Mouse (Mus musculus) hindbrain, embryonic 16.5 days (tissue): ENCODE data around the gene 2210011C24Rik. TPM values are rescaled to one million over a fixed set of nuclear protein-coding genes. Genes with fewer than 3 reads are reported as not detected.
A peak's percentile ranks its signal among the peaks of the same experiment; 100 is the strongest.
"Not testable (repeated sequence)": the region's sequence is repeated elsewhere in the genome, so short reads cannot be mapped to it uniquely, and the experiment has no call there.

Experiments
- ATAC-seq: fragments of 200-750 bp; cut with Nextera tagmentation; 2 replicates; pipeline ENCODE4 v1.8.0; 2017; ENCODE audit warnings: moderate TSS enrichment, moderate library complexity
- H3K27ac ChIP-seq: fragments of 300-500 bp; sonication (generic); 2 replicates; pipeline ENCODE4 v1.5.1; 2014; ENCODE audit warnings: low read depth, mild to moderate bottlenecking, control low read depth, low read length, moderate library complexity
- H3K27me3 ChIP-seq: fragments of 300-500 bp; sonication (generic); replicated peaks from 2 replicates; pipeline ENCODE4 v1.6.1; 2014; ENCODE audit warnings: low read length; ENCODE audit not compliant: control insufficient read depth, insufficient read depth
- H3K36me3 ChIP-seq: fragments of 300-500 bp; sonication (generic); 2 replicates; pipeline ENCODE4 v1.6.1; 2014; ENCODE audit warnings: mild to moderate bottlenecking, low read length, moderate library complexity, mixed read lengths; ENCODE audit not compliant: control insufficient read depth, insufficient read depth
- H3K4me1 ChIP-seq: fragments of 300-500 bp; sonication (generic); 2 replicates; pipeline ENCODE4 v1.6.1; 2014; ENCODE audit warnings: low read depth, low read length; ENCODE audit not compliant: control insufficient read depth, insufficient read depth
- H3K4me2 ChIP-seq: fragments of 300-500 bp; sonication (generic); 2 replicates; pipeline ENCODE4 v1.6.1; 2014; ENCODE audit warnings: mild to moderate bottlenecking, low read length, control low read depth, moderate library complexity
- H3K4me3 ChIP-seq: fragments of 300-500 bp; sonication (generic); 2 replicates; pipeline ENCODE4 v1.5.1; 2014; ENCODE audit warnings: mild to moderate bottlenecking, low read length, control low read depth, moderate library complexity
- H3K9ac ChIP-seq: fragments of 300-500 bp; sonication (generic); 2 replicates; pipeline ENCODE4 v1.6.1; 2014; ENCODE audit warnings: low read depth, mild to moderate bottlenecking, control low read depth, low read length, moderate library complexity
- H3K9me3 ChIP-seq: fragments of 300-500 bp; sonication (generic); 2 replicates; pipeline ENCODE4 v1.6.1; 2014; ENCODE audit warnings: mild to moderate bottlenecking, low read length, moderate library complexity; ENCODE audit not compliant: control insufficient read depth
- WGBS: fragments of 180-500 bp; shearing (Covaris S2); extraction: QIAGEN DNeasy Blood & Tissue Kit; methylation state at CpG from one replicate; pipeline ENCODE4 v1.1.7; 2014; 5-methylcytosine and 5-hydroxymethylcytosine counted together
- polyA plus RNA-seq: library from polyadenylated mRNA; unstranded; fragments of >200 nt; fragmentation: Nextera tagmentation; extraction: Ambion mirVana; gene quantifications from 2 replicates; pipeline ENCODE4 v1.2.1, GENCODE M21; 2015

2210011C24Rik gene
- polyA plus RNA-seq, 1 experiment from 2014 or later, result 1.1 TPM

DNA sequence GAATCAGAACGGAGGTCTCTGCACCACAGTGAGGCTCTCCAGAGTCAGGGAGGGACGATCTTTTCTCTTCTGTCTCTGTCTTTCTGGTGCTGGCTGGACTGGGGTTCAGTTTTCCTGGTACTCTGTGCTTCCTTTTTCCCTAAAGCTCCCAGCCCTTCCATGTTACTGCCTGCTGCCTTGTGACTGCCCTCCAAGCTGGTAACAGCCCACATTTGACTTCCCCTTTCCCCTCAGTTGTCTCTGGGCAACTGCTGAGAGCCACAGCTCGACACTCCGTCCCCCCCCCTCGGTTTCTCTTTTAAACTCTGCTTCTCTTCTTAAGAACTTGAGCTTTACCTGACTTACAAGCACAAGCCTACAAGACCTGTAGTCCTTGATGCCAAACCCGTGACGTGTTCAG is 22.7 kb downstream of the 2210011C24Rik start:
- Histone ChIP-seq H3K9me3 (no peaks in the 10 kb centered on the region), H3K4me3 (no peak overlapping the region), H3K27ac (no peak overlapping the region), H3K36me3 (peaks cover 59% of the 10 kb centered on the region), H3K9ac (no peak overlapping the region), H3K4me1 (no peaks in the 10 kb centered on the region), H3K4me2 (no peak overlapping the region), H3K27me3 (no peaks in the 10 kb centered on the region)
- ATAC-seq, result no peak
- WGBS, result 89% methylated on average over 7 of the region's 7 CpGs

DNA sequence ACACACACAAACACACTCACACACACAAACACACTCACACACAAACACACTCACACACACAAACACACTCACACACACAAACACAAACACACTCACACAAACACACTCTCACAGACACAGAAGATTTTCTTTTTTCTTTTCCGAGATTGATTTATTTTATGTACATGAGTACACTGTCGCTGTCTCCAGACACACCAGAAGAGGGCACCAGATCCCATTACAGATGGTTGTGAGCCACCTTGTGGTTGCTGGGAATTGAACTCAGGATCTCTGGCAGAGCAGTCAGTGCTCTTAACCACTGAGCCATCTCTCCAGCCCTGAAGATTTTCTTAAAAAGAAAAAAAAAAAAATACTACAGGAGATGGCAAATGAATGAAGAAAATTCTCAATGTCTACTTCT is 28.7 kb downstream of the 2210011C24Rik start:
- H3K27ac ChIP-seq, H3K27me3 ChIP-seq, H3K9ac ChIP-seq, H3K4me2 ChIP-seq, H3K9me3 ChIP-seq, H3K4me3 ChIP-seq, ATAC-seq, H3K4me1 ChIP-seq: not testable (repeated sequence)
- 98% methylated on average over 2 of the region's 2 CpGs for WGBS
- peaks cover 46% of the 10 kb centered on the region for H3K36me3 ChIP-seq

DNA sequence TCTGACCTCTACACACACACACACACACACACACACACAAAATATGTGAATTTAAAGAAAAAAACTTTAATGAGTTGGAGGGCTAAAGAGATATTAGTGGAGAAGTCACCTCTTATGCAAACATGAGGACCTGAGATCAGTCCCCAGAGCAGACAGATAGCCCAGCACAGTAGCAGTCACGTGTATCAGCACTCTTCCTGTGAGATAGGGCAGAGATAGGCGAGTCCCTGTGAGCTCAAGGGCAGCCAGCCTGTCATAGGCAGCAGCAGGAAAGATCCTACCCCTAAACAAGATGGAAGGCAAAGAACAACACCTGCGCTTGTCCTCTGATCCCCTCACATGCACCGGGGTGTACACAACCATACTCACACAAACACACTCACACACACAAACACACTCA is 29.5 kb downstream of the 2210011C24Rik start:
- Histone ChIP-seq H3K36me3 (peaks cover 42% of the 10 kb centered on the region), H3K27me3 (no peaks in the 10 kb centered on the region), H3K4me2 (no peak overlapping the region), H3K27ac (no peak overlapping the region), H3K9me3 (no peaks in the 10 kb centered on the region), H3K9ac (no peak overlapping the region), H3K4me3 (no peak overlapping the region), H3K4me1 (peaks cover 8% of the 10 kb centered on the region)
- WGBS, result 88% methylated on average over 4 of the region's 4 CpGs
- ATAC-seq, result no peak

DNA sequence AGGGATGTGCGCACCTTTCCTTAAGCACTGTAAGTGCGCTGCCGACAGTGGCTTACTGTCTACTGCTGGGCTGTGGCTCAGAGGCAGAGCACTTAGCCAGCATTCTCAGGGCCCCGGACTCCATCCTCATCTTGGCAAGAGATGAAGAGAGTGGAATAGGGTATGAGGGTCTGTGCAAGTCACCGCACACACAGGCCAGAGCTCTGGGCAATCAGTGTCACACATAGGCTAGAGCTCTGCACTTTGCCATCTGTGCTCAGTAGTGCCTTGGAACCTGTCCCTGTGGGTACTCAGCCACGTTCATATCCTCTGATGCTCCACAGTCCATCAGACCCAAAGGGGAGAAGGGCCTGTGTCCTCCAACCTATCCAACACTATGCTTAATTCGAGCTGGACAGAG is 30.4 kb downstream of the 2210011C24Rik start:
- Histone ChIP-seq H3K9ac (no peak overlapping the region), H3K4me3 (no peak overlapping the region), H3K9me3 (no peaks in the 10 kb centered on the region), H3K36me3 (peaks cover 35% of the 10 kb centered on the region), H3K27ac (no peak overlapping the region), H3K4me1 (peaks cover 17% of the 10 kb centered on the region), H3K27me3 (no peaks in the 10 kb centered on the region), H3K4me2 (no peak overlapping the region)
- 93% methylated on average over 7 of the region's 7 CpGs for WGBS
- no peak for ATAC-seq

DNA sequence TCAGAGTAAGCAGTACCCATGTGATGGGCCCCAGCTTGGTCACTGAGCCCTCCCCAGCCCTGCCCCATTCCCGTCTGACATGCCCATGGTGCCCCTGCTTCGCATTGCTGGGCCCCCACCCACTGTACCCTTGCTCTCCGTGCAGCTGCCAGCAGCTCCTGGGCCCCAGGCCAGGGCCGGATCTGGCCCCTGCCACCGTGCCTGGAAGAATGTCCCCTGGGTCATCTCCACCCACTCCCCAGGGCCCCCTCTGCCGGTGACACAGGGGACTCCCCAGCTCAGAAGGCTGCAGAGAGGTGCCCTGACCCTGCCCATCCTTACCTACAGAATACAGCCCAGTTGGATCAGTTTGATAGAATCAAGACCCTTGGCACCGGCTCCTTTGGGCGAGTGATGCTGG is 31.1 kb downstream of the 2210011C24Rik start:
- no peak overlapping the region for H3K27ac ChIP-seq
- no peak overlapping the region for H3K4me3 ChIP-seq
- ATAC-seq, result no peak
- no peak overlapping the region for H3K9ac ChIP-seq
- peaks cover 17% of the 10 kb centered on the region for H3K4me1 ChIP-seq
- WGBS, result 75% methylated on average over 8 of the region's 8 CpGs
- no peaks in the 10 kb centered on the region for H3K27me3 ChIP-seq
- no peaks in the 10 kb centered on the region for H3K9me3 ChIP-seq
- no peak overlapping the region for H3K4me2 ChIP-seq
- H3K36me3 ChIP-seq, result peaks cover 29% of the 10 kb centered on the region

DNA sequence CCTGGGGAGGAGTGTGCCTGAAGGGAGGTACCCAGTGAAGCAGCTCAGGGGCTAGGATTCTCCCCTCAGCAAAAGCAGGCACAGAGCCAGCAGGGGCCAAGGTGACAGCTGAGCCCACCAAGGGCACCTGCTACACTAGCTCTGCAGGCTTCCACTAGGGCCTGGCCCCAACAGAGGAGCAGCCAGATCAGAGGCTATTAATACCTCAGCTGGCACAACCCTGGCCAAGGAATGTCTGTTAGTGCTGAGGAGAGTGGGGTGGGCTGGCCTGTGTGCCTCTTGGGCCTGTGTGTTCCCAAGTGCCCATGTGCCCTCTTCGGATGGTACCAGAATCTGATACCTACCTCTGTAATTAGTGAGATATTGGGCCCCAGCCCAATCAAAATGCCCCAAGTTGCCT is 31.7 kb downstream of the 2210011C24Rik start:
- WGBS, result 78% methylated on average over 1 of the region's 1 CpGs
- peaks cover 27% of the 10 kb centered on the region for H3K36me3 ChIP-seq
- no peak overlapping the region for H3K27ac ChIP-seq
- H3K4me2 ChIP-seq, result no peak overlapping the region
- H3K9me3 ChIP-seq, result no peaks in the 10 kb centered on the region
- ATAC-seq, result no peak
- no peak overlapping the region for H3K4me3 ChIP-seq
- H3K27me3 ChIP-seq, result no peaks in the 10 kb centered on the region
- H3K9ac ChIP-seq, result no peak overlapping the region
- H3K4me1 ChIP-seq, result peaks cover 17% of the 10 kb centered on the region

DNA sequence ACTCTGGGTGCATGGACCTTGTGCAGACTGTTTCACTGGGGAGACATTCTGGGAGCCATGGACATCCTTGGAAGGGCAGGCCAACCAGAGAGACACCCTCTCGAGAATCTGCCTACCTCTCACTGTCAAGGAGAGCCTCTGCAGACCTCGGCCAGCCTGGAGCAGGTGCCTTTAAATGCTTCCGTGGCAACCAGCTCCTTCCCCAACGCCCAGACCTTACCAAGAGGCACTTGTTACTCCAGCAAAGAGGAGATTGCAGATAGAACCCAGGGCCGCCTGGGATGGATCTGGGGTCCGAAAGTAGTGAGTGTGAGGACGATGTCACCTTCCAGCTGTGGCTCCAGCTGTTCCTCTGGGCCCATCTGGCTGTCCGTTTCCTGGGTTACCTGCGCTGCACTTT is 33.8 kb downstream of the 2210011C24Rik start:
- Histone ChIP-seq H3K4me1 (peaks cover 28% of the 10 kb centered on the region), H3K36me3 (peaks cover 17% of the 10 kb centered on the region), H3K9me3 (no peaks in the 10 kb centered on the region), H3K27ac (no peak overlapping the region), H3K9ac (no peak overlapping the region), H3K4me3 (no peak overlapping the region), H3K27me3 (no peaks in the 10 kb centered on the region), H3K4me2 (no peak overlapping the region)
- 72% methylated on average over 9 of the region's 9 CpGs for WGBS
- no peak for ATAC-seq

DNA sequence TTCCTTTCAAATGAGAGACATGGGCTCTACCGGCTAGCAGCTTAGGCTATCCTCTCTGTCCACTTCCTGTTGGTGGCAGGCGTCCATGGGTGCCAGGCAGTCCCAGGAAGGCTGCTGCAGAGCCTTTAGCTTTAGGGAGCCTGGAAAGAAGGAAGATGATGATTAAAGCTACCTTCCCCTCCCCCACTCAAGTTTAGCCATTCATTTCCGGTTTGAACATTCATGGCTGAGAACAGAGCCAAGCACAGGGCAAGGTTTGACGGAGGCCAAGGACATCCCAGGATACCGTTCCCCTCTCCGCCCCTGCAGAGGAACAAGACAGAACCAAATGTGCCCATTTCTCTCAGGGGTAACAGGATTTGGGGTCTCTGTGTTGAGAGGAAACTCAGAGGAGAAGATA is 34.3 kb downstream of the 2210011C24Rik start:
- no peak for ATAC-seq
- H3K4me1 ChIP-seq, result peaks cover 28% of the 10 kb centered on the region
- peak overlapping the region; percentile 14; the same call in 1 of the 2 replicates for H3K4me2 ChIP-seq
- no peaks in the 10 kb centered on the region for H3K9me3 ChIP-seq
- no peak overlapping the region for H3K27ac ChIP-seq
- WGBS, result 60% methylated on average over 6 of the region's 6 CpGs
- no peak overlapping the region for H3K4me3 ChIP-seq
- H3K9ac ChIP-seq, result no peak overlapping the region
- no peaks in the 10 kb centered on the region for H3K27me3 ChIP-seq
- H3K36me3 ChIP-seq, result peaks cover 15% of the 10 kb centered on the region

DNA sequence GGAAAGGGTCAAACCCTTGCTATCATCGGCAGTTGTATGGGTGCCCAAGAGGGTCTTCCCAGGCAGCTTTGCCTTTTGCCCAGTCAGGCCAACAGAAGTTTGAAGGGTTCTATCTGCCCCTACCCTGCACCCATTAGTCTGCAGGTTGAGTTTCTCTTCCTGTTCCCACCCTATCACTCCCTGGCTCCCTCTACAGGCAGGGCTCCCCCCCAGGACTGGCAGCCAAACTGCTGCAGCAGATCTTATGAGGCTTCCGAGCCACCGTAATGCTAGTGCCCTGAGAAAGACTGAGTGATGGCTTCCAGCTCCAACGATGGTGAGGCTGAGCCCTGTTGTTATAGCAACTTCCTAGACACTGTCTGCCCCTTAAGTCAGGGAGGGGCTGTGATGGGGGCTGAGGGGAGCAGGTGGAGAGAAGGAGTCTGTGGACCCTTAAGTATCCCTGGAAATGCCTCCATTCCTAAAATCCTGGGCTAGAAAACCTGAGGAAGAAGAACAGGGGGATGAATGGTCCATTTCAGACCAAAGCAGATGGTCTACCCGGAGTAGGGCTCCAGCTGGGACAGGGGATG is 35.1 kb downstream of the 2210011C24Rik start:
- Histone ChIP-seq H3K4me3 (no peak overlapping the region), H3K27me3 (no peaks in the 10 kb centered on the region), H3K4me2 (no peak overlapping the region), H3K9me3 (no peaks in the 10 kb centered on the region), H3K36me3 (peaks cover 11% of the 10 kb centered on the region), H3K9ac (no peak overlapping the region), H3K4me1 (peaks cover 30% of the 10 kb centered on the region), H3K27ac (no peak overlapping the region)
- ATAC-seq, result no peak
- 83% methylated on average over 5 of the region's 5 CpGs for WGBS
